Mouse (Mus musculus): Measurements from ENCODE around the gene Epb41l4b.

DNA sequence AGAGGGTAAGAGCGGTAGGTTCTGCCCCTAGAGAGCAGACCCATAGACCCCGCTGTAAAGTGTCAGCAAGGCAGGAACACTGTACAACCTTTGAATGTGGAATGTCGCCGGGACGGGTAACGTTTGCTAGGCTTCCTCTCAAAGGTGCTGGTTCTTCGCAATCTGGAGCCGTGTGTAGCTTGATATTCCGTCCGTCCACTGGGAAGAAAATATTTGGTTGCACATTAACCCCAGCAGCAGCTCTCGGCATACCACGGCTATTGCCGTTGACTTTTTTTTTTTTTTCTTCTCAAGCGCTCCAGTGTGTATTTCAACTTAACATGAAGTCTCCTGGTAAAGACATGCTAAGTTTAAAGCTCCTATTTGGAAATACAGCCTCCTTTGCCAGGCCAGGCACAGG, 70.1 kb downstream of the Epb41l4b start:
- TF ChIP-seq CTCF (IDR thresholded peaks at IDR 0.05; ENCODE audit: borderline replicate concordance, insufficient read depth, low read length) (no peak), POLR2A (IDR thresholded peaks at IDR 0.05; ENCODE audit: low read depth, low read length) (no peak)
